Mouse (Mus musculus) activated CD4-positive, CD25-positive, alpha-beta regulatory T cell, adult 4 months (primary cell): ENCODE data around the gene Slc35d3. TPM values are rescaled to one million over a fixed set of nuclear protein-coding genes. Genes with fewer than 3 reads are reported as not detected.
A peak's percentile ranks its signal among the peaks of the same experiment; 100 is the strongest.

ENCODE experiments used
- ATAC-seq: one replicate; pipeline ENCODE4 v1.8.0; 2017
- polyA plus RNA-seq, 2 experiments: library from polyadenylated mRNA; unstranded; fragments of 100-300 nt; shearing (Covaris generic); gene quantifications; one replicate each; pipeline ENCODE4 v1.2.1; 2017

The Slc35d3 gene
- not detected for polyA plus RNA-seq

- ATAC-seq: peak; percentile 78
These were observed at the start of gene Slc35d3 for GRCm38 (mm10) chr10:19850998-19851691. Gene Slc35d3 (minus strand): TSS chr10:19851459.

- ATAC-seq: no peak
These were observed 48.9 kb upstream of the Slc35d3 start for GRCm38 (mm10) chr10:19900191-19900590.

DNA sequence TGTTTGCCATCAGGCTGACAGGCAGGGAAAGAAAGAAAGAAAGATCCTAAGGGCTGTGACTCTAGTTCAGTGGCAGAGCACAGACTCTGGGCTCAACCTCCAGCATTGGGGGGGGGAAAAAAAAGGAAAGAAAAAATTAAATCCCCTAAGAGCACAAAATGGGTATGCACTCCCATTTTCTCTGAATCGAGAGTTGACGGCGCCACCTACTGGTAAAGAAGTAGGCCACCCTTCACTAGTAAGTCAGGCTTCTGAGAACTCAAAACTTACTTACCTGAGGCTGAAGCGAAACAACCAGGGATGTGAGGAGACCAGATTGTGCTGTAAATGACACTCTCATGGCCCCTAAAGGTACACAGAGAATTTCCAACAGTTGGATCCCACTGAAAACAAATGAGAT lies 42.7 kb upstream of the Slc35d3 start:
- no peak for ATAC-seq

- no peak for ATAC-seq
These were observed 41.9 kb upstream of the Slc35d3 start for GRCm38 (mm10) chr10:19893146-19893545.

DNA sequence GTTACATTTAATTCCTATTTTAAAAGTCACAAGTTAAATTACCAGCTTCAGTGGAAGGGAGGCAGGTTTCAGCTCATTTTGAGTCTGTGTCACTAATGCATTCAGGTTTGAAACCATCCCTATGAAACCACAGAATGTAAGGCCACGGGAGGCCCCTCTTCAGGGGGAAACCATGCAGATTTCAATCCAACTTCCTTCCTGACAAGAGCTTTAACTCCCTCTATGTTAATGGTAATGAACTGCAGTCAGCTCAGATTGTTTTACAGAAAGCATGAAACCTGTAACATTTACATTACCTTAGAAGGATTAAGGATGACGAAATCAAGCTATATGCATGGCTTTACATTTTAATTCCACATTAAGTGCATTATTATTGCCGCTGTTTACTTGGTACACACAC lies 40.4 kb upstream of the Slc35d3 start:
- no peak for ATAC-seq

DNA sequence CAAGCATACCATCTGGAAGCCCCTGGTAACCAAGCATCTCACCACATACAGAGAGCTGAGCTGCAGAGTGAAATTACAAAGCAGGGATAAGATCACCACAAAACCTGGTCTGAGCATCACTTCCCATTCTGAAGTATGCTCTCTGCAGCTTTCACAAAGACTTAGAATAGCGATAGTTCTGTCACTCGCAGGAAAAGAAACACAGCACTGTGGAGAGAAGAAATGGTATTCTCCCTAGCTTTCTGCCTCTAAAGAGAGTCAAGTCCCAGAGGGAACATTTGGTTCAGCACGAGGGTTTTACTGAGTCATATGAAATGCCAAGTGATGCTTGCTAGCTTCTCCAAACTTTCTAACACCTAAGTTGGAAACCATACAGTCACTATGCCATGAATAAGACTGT lies 38.6 kb upstream of the Slc35d3 start:
- no peak for ATAC-seq

DNA sequence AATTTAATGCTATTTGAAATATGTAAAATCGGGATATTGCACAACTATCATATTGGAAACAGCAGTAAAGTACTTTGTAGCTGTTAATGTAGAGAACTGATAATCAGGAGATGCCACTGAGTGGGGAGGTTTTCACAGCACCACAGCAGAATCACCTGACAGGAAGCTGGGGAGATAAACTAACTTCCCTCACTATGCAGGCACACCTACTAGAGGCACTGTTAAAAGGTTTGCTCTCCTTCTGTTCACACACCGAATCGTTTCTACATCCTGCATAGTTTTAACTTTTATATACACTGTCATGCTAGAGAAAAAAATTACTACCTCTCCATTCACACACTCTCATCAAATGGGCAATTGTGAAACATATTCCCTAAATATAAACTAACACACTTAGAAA lies 35.0 kb upstream of the Slc35d3 start:
- ATAC-seq: peak; percentile 46

- no peak for ATAC-seq
These were observed 33.1 kb upstream of the Slc35d3 start for GRCm38 (mm10) chr10:19884409-19884808.

DNA sequence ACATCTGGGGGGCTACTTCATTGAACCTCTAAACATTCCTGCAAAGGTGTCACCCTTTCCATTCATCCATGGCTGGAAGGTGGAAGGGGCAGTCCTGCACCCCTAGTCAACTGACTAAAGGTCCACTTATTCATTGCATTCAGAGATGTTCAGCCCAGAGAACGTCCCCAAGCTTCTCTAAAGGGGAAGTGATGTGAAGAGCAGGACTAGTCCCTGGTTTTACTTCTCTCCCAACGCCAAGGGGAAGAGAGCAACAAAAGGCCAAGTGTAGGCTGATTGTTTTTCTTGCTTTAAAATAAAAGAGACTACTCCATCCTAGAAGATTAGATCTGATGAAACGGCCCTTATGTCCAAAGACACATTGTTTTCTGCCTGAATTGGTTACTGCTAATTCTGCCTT lies 29.2 kb upstream of the Slc35d3 start:
- ATAC-seq: no peak

DNA sequence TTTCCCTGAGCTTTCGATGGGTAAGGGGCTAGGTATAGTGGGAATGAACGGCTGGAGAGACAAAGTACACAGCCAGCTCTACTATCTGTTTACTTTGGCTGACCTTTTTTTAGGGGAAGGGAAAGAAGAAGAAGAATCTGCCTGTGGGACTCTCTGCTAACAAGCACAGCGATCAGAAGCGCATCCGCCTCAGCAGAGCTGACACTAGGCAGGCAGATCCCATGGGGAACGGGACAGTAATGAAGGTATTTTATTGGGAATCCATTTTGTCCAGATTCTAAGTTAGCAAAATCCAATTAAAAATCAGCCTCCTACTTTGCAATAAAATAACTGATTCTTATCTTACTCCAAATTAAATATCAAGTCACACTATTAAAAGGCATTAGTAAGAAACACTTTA lies 27.9 kb upstream of the Slc35d3 start:
- ATAC-seq: no peak

DNA sequence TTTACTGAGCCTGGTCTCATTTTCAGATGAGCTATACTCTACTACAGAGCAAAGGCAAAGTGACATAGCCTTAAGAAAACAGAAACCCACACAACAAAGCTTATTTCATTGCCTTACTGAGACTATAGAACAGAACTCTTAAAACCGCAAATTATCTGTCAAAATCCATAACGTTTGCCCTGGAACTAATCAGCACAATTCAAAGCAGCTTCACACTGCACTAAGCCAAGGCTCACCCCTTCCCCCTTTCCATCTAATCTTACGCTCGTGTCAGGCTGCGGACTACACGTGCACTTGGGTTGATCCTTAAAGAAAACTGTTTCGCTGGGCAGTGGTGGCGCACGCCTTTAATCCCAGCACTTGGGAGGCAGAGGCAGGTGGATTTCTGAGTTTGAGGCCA lies 26.4 kb upstream of the Slc35d3 start:
- no peak for ATAC-seq

GRCm38 (mm10) chr10:19877257-19877656 lies 26.0 kb upstream of the Slc35d3 start:
- ATAC-seq: no peak

DNA sequence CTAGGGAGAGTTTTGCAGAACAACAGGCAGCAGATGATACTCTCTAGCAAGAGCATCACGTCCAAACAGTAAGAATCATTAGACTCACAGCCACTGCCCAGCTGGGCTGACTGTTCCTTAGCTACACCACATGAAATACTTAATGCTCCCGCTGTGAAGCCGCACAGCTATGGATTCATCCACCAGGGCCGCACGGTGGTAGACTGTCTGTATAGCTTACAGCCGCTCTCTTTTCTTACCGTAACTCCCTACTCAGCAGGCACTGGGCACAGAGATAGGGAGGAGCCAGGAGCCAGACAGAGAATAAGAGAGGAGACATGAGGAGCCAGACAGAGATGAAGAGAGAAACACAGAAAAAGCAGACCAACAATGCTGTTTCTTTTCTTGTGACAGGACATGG lies 25.4 kb upstream of the Slc35d3 start:
- ATAC-seq: no peak

DNA sequence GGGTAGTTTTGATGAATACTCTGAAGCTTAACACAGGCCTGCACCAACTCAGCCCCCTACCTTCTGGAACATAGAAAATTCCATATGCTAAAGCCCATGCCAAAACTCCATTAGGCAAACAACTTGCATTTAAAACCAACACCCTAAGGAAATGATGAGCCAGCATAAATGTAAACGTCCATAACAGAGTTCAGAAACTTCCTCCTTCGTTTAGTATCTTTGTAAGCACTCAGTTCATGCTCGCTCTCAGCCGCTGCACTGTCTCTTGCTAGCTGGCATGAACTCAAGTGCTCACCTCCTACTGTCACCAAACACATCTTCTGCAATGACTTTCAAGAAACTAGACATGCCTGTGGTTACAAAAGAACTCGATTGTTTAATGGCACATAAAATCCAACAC lies 24.1 kb upstream of the Slc35d3 start:
- no peak for ATAC-seq

GRCm38 (mm10) chr10:19855597-19856306 lies 4.5 kb upstream of the Slc35d3 start:
- ATAC-seq: no peak

- ATAC-seq: no peak
These were observed 2.4 kb upstream of the Slc35d3 start for GRCm38 (mm10) chr10:19853609-19854008.

DNA sequence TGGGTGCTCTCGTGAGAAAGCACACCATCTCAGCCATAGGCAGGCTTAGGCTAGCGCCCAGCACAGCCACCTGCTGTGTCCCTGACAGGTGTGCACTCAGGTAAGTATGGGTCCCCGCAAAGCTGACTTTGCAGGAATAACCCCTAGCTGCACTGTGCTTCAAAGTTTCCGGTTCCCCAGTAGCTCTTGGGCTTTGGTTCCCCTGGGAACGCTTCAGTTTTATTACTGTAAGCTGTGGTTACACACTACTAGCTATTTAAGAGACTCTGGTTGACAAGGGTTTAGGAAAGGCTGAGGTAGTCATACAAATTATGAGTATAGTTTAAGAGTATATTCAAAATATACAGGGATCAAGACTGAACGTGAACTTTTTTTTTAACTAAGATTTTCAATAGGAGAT lies 1.5 kb upstream of the Slc35d3 start:
- no peak for ATAC-seq

- ATAC-seq: peak; percentile 28
These were observed 688 bp downstream of the Slc35d3 start for GRCm38 (mm10) chr10:19850544-19850997.

DNA sequence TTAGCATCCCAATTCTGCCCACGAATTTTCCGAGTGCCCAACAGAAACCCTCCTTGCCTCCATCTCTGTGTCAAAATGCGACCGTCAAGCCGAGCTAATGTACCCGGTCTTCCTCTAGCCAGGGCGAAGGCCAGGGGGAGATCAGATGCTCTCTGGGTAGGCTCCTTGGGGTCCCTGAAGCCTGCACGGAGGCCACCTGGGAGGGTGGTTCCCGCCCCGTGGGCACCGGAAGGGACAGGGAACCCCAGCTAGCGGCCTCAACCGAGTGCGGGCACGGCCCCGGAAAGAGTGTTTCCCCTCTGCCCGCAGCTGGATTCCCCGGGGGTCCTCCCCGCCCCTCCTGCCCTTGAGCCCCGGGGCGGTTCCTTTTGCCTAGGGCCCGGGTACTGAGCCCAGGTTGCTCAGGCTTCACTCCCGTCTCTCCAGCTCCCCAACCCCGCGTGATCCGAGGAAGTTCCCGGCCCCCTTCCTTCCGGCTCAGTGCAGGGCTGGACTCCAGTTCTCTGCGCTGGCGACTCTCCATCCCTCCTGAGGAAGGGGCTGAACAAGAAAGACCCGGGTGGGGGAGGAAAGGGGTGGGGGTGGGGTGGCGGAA lies 1.4 kb downstream of the Slc35d3 start:
- ATAC-seq: no peak

GRCm38 (mm10) chr10:19848928-19849770 lies 2.1 kb downstream of the Slc35d3 start:
- ATAC-seq: no peak

GRCm38 (mm10) chr10:19839836-19840235 lies 11.4 kb downstream of the Slc35d3 start:
- no peak for ATAC-seq

DNA sequence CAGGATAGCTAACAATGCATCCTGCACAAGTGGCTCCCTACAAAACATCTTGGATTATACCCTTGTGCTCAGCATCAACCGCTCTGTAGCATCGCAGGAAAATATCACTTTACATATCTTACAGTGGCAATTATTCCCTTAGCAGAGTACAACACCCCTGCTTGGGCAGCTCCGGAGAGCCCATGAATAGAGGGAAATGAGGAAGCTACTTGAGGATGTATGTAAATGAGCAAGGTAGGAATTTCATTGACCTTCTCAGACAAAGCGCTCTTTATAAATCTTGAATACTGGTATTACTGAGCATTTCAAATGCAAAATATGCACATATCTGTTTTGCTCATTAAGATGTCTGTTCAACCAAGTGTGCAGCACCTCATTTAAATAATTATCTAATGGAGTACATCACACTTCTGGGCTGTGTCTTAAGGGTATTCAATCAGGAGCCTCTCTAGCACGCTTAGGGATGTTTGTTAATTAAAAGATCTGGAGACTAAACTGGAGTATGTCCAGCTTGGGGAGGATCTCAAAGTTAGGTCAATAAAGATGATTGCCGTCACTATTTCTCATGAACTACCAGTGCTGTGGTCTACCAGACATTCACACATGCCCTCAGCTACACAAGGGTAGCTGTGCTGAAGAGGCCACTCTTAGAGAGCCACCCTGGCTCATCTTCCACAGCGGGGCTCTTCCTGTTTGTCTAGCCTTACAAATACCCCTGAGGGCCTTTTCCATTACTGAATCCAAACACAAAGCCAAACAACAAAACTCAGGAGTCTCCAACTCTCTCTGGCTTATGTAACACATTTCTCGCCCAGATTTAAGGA lies 15.2 kb downstream of the Slc35d3 start:
- ATAC-seq: no peak
